Mouse (Mus musculus) splenic B cell, adult 2 months (primary cell): Measurements from ENCODE around the gene Cbs.

Experiments used
- DNase-seq: peaks from one replicate; pipeline ENCODE4 v3.0.0-alpha.2; 2011; ENCODE audit warnings: low read depth, low spot score
- H3K27me3 ChIP-seq: 2 replicates; pipeline ENCODE4 v1.6.1; 2012; ENCODE audit warnings: mild to moderate bottlenecking, low read length, moderate library complexity, mixed read lengths; ENCODE audit not compliant: control insufficient read depth, poor library complexity, insufficient read depth, severe bottlenecking
- H3K36me3 ChIP-seq: 2 replicates; pipeline ENCODE4 v1.6.1; 2012; ENCODE audit warnings: mild to moderate bottlenecking, low read length, moderate library complexity, mixed read lengths; ENCODE audit not compliant: control insufficient read depth, poor library complexity, insufficient read depth, severe bottlenecking

Cbs gene

DNA sequence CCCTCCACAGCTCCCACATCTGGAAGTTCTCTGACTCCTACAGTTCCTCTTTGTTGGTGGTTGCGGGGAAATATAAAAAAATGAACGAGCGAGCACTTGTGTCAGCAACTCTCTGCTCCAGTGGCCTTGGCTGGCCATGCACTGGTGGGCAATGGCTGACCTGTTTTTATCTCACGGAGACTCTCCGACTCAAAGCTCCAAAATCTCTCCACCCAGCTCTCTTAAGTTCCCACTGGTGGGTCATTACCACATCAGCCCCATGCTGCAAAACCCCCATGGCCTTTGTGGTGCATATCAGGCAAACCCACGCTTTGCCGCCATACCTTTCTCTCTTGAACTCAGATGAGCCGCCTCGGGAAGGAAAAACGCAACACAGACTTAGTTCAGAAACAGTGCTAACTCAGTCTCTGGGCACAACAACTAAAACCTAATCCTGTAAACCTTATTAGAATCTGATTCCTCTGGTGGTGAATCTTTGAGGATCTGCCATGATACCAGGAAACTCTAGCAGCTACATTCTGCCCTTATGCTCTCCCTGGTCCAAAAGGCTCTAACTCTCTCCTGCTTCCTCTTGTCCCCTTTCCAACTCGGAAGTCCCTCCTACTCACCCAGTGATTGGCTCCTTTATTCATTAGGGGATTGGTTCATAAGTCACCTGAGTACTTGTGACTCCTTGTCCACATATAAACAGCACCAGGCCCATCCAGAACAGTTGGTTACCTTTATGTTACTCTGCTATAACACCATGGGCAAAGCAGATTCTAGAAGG, 77.8 kb downstream of the Cbs start:
- H3K27me3 ChIP-seq = no peaks in the 10 kb centered on the region

More for the DNA sequence above, 77.8 kb downstream of the Cbs start:
- no peak for DNase-seq
- no peaks in the 10 kb centered on the region for H3K36me3 ChIP-seq
